Mouse (Mus musculus): Measurements from ENCODE around the gene Olfr1061. TPM values are rescaled to one million over a fixed set of nuclear protein-coding genes. Genes with fewer than 3 reads are reported as not detected.

Olfr1061 gene
- not detected for polyA plus RNA-seq (2014; fragmentation: Illumina TruSeq; extraction: RNeasy Lipid Tissue Mini Kit (QIAGEN cat#74804); ENCODE audit: low read depth, low replicate concordance)

GRCm38 (mm10) chr2:86413950-86414349 lies at the start of gene Olfr1061:
Olfr1061 (minus strand) TSS chr2:86414050.

GRCm38 (mm10) chr2:86456169-86456568 lies 42.3 kb upstream of the Olfr1061 start, which contains the start of gene Olfr1066:
Olfr1066 (minus strand) TSS chr2:86456269.

GRCm38 (mm10) chr2:86450491-86450890 lies 36.6 kb upstream of the Olfr1061 start, which contains the start of gene Olfr1065:
Olfr1065 (minus strand) TSS chr2:86450591.

GRCm38 (mm10) chr2:86426649-86427048 lies 12.8 kb upstream of the Olfr1061 start, which contains the start of gene Olfr1062:
Olfr1062 (minus strand) TSS chr2:86426749.

GRCm38 (mm10) chr2:86388461-86388860 lies 25.4 kb downstream of the Olfr1061 start, which contains the start of gene Olfr1058:
Olfr1058 (minus strand) TSS chr2:86388561.

GRCm38 (mm10) chr2:86378293-86378692 lies 35.6 kb downstream of the Olfr1061 start, which contains the start of gene Olfr1057:
Olfr1057 (minus strand) TSS chr2:86378393.

Other genes starting within 250 kb of the Olfr1061 start
- gene Olfr1043, start 246.5 kb downstream of the Olfr1061 start, polyA plus RNA-seq (2014; fragmentation: Illumina TruSeq; extraction: RNeasy Lipid Tissue Mini Kit (QIAGEN cat#74804); ENCODE audit: low read depth, low replicate concordance), result not detected
- not detected for gene Olfr1044, start 236.2 kb downstream of the Olfr1061 start, polyA plus RNA-seq (2014; fragmentation: Illumina TruSeq; extraction: RNeasy Lipid Tissue Mini Kit (QIAGEN cat#74804); ENCODE audit: low read depth, low replicate concordance)
- not detected for gene Olfr52, start 228.4 kb downstream of the Olfr1061 start, polyA plus RNA-seq (2014; fragmentation: Illumina TruSeq; extraction: RNeasy Lipid Tissue Mini Kit (QIAGEN cat#74804); ENCODE audit: low read depth, low replicate concordance)
- gene Olfr1045, start 211.0 kb downstream of the Olfr1061 start, polyA plus RNA-seq (2014; fragmentation: Illumina TruSeq; extraction: RNeasy Lipid Tissue Mini Kit (QIAGEN cat#74804); ENCODE audit: low read depth, low replicate concordance), result not detected
- not detected for gene Olfr1046, start 194.7 kb downstream of the Olfr1061 start, polyA plus RNA-seq (2014; fragmentation: Illumina TruSeq; extraction: RNeasy Lipid Tissue Mini Kit (QIAGEN cat#74804); ENCODE audit: low read depth, low replicate concordance)
- not detected for gene Olfr1047, start 182.6 kb downstream of the Olfr1061 start, polyA plus RNA-seq (2014; fragmentation: Illumina TruSeq; extraction: RNeasy Lipid Tissue Mini Kit (QIAGEN cat#74804); ENCODE audit: low read depth, low replicate concordance)
- not detected for gene Olfr1048, start 173.8 kb downstream of the Olfr1061 start, polyA plus RNA-seq (2014; fragmentation: Illumina TruSeq; extraction: RNeasy Lipid Tissue Mini Kit (QIAGEN cat#74804); ENCODE audit: low read depth, low replicate concordance)
- not detected for gene Olfr1049, start 155.7 kb downstream of the Olfr1061 start, polyA plus RNA-seq (2014; fragmentation: Illumina TruSeq; extraction: RNeasy Lipid Tissue Mini Kit (QIAGEN cat#74804); ENCODE audit: low read depth, low replicate concordance)
- gene Olfr1051, start 135.0 kb downstream of the Olfr1061 start, polyA plus RNA-seq (2014; fragmentation: Illumina TruSeq; extraction: RNeasy Lipid Tissue Mini Kit (QIAGEN cat#74804); ENCODE audit: low read depth, low replicate concordance), result not detected
- gene Olfr1052, start 121.6 kb downstream of the Olfr1061 start, polyA plus RNA-seq (2014; fragmentation: Illumina TruSeq; extraction: RNeasy Lipid Tissue Mini Kit (QIAGEN cat#74804); ENCODE audit: low read depth, low replicate concordance), result not detected
- not detected for gene Olfr1053, start 98.8 kb downstream of the Olfr1061 start, polyA plus RNA-seq (2014; fragmentation: Illumina TruSeq; extraction: RNeasy Lipid Tissue Mini Kit (QIAGEN cat#74804); ENCODE audit: low read depth, low replicate concordance)
- gene Olfr1054, start 78.6 kb downstream of the Olfr1061 start, polyA plus RNA-seq (2014; fragmentation: Illumina TruSeq; extraction: RNeasy Lipid Tissue Mini Kit (QIAGEN cat#74804); ENCODE audit: low read depth, low replicate concordance), result not detected
- gene Olfr1055, start 63.8 kb downstream of the Olfr1061 start, polyA plus RNA-seq (2014; fragmentation: Illumina TruSeq; extraction: RNeasy Lipid Tissue Mini Kit (QIAGEN cat#74804); ENCODE audit: low read depth, low replicate concordance), result not detected
- not detected for gene Olfr1056, start 51.6 kb downstream of the Olfr1061 start, polyA plus RNA-seq (2014; fragmentation: Illumina TruSeq; extraction: RNeasy Lipid Tissue Mini Kit (QIAGEN cat#74804); ENCODE audit: low read depth, low replicate concordance)
- gene Olfr1057, start 35.7 kb downstream of the Olfr1061 start, polyA plus RNA-seq (2014; fragmentation: Illumina TruSeq; extraction: RNeasy Lipid Tissue Mini Kit (QIAGEN cat#74804); ENCODE audit: low read depth, low replicate concordance), result not detected
- gene Olfr1058, start 25.5 kb downstream of the Olfr1061 start, polyA plus RNA-seq (2014; fragmentation: Illumina TruSeq; extraction: RNeasy Lipid Tissue Mini Kit (QIAGEN cat#74804); ENCODE audit: low read depth, low replicate concordance), result not detected
- not detected for gene Olfr1062, start 12.7 kb upstream of the Olfr1061 start, polyA plus RNA-seq (2014; fragmentation: Illumina TruSeq; extraction: RNeasy Lipid Tissue Mini Kit (QIAGEN cat#74804); ENCODE audit: low read depth, low replicate concordance)
- gene Olfr1065, start 36.5 kb upstream of the Olfr1061 start, polyA plus RNA-seq (2014; fragmentation: Illumina TruSeq; extraction: RNeasy Lipid Tissue Mini Kit (QIAGEN cat#74804); ENCODE audit: low read depth, low replicate concordance), result not detected
- gene Olfr1066, start 42.2 kb upstream of the Olfr1061 start, polyA plus RNA-seq (2014; fragmentation: Illumina TruSeq; extraction: RNeasy Lipid Tissue Mini Kit (QIAGEN cat#74804); ENCODE audit: low read depth, low replicate concordance), result not detected
- not detected for gene Olfr228, start 73.3 kb upstream of the Olfr1061 start, polyA plus RNA-seq (2014; fragmentation: Illumina TruSeq; extraction: RNeasy Lipid Tissue Mini Kit (QIAGEN cat#74804); ENCODE audit: low read depth, low replicate concordance)
- not detected for gene Olfr1076, start 94.4 kb upstream of the Olfr1061 start, polyA plus RNA-seq (2014; fragmentation: Illumina TruSeq; extraction: RNeasy Lipid Tissue Mini Kit (QIAGEN cat#74804); ENCODE audit: low read depth, low replicate concordance)
- gene Olfr1079, start 128.4 kb upstream of the Olfr1061 start, polyA plus RNA-seq (2014; fragmentation: Illumina TruSeq; extraction: RNeasy Lipid Tissue Mini Kit (QIAGEN cat#74804); ENCODE audit: low read depth, low replicate concordance), result not detected
- not detected for gene Olfr1080, start 144.2 kb upstream of the Olfr1061 start, polyA plus RNA-seq (2014; fragmentation: Illumina TruSeq; extraction: RNeasy Lipid Tissue Mini Kit (QIAGEN cat#74804); ENCODE audit: low read depth, low replicate concordance)
- not detected for gene Olfr1082, start 184.9 kb upstream of the Olfr1061 start, polyA plus RNA-seq (2014; fragmentation: Illumina TruSeq; extraction: RNeasy Lipid Tissue Mini Kit (QIAGEN cat#74804); ENCODE audit: low read depth, low replicate concordance)
- not detected for gene Olfr1084, start 225.7 kb upstream of the Olfr1061 start, polyA plus RNA-seq (2014; fragmentation: Illumina TruSeq; extraction: RNeasy Lipid Tissue Mini Kit (QIAGEN cat#74804); ENCODE audit: low read depth, low replicate concordance)
- gene Olfr1085, start 248.0 kb upstream of the Olfr1061 start, polyA plus RNA-seq (2014; fragmentation: Illumina TruSeq; extraction: RNeasy Lipid Tissue Mini Kit (QIAGEN cat#74804); ENCODE audit: low read depth, low replicate concordance), result not detected